Mouse (Mus musculus) bone marrow, adult 2 months (tissue): ENCODE measurements at regions not wholly inside any gene's neighbourhood (a gene's known extent, or its start where the extent isn't known, plus 50 kb on each side); places are given as distances from the start of the nearest gene placed in this dataset.

Experiments used
- H3K27ac ChIP-seq: fragments of 200-500 bp; 2 replicates; pipeline ENCODE4 v1.5.1; 2012; ENCODE audit warnings: low read depth, mild to moderate bottlenecking, control low read depth, inconsistent platforms, low read length; ENCODE audit not compliant: control insufficient read depth, poor library complexity, insufficient read depth
- H3K4me1 ChIP-seq: fragments of 200-500 bp; 2 replicates; pipeline ENCODE4 v1.6.1; 2011; ENCODE audit warnings: low read length; ENCODE audit not compliant: control insufficient read depth, insufficient read depth
- H3K4me3 ChIP-seq: fragments of 200-500 bp; replicated peaks from 2 replicates; pipeline ENCODE3; 2011; ENCODE audit warnings: mild to moderate bottlenecking, low read depth, low read length, control low read depth; ENCODE audit not compliant: control insufficient read depth
- CTCF ChIP-seq: fragments of 200-500 bp; IDR thresholded peaks from 2 replicates; pipeline ENCODE4 v1.5.1; 2011; ENCODE audit warnings: low read length, control low read depth; ENCODE audit not compliant: control insufficient read depth, insufficient read depth
- POLR2A ChIP-seq: fragments of 200-500 bp; IDR thresholded peaks from 2 replicates; pipeline ENCODE4 v1.6.1; 2011; ENCODE audit warnings: low read depth, mild to moderate bottlenecking, control low read depth, low read length, borderline replicate concordance; ENCODE audit not compliant: control insufficient read depth
- WGBS: fragments of 180-500 bp; shearing (Covaris S2); methylation state at CpG from one replicate; pipeline ENCODE4 v1.1.7; 2018; 5-methylcytosine and 5-hydroxymethylcytosine counted together

GRCm38 (mm10) chr12:91999031-91999430, 150.1 kb upstream of the Sel1l start:
- Histone ChIP-seq H3K4me1 (no peaks in the 10 kb centered on the region), H3K4me3 (no peak overlapping the region), H3K27ac (no peak overlapping the region)
- TF ChIP-seq POLR2A (no peak), CTCF (no peak)
- 66% methylated on average over 2 of the region's 2 CpGs for WGBS

GRCm38 (mm10) chr12:91997404-91997803, 148.4 kb upstream of the Sel1l start:
- no peak for TF ChIP-seq POLR2A
- no peak for TF ChIP-seq CTCF
- Histone ChIP-seq H3K4me1 (no peaks in the 10 kb centered on the region), H3K27ac (no peak overlapping the region), H3K4me3 (no peak overlapping the region)
- 74% methylated on average over 1 of the region's 1 CpGs for WGBS

GRCm38 (mm10) chr12:91995545-91995944, 146.6 kb upstream of the Sel1l start:
- Histone ChIP-seq H3K4me3 (no peak overlapping the region), H3K4me1 (no peaks in the 10 kb centered on the region), H3K27ac (no peak overlapping the region)
- WGBS = 59% methylated on average over 2 of the region's 2 CpGs
- TF ChIP-seq CTCF (no peak), POLR2A (no peak)

- TF ChIP-seq POLR2A (no peak), CTCF (no peak)
- no peak overlapping the region for H3K4me3 ChIP-seq
- no peaks in the 10 kb centered on the region for H3K4me1 ChIP-seq
- no peak overlapping the region for H3K27ac ChIP-seq
- WGBS = 86% methylated on average over 4 of the region's 4 CpGs
Observed at GRCm38 (mm10) chr12:91986448-91986847, 137.5 kb upstream of the Sel1l start.

GRCm38 (mm10) chr12:91980321-91980720, 131.4 kb upstream of the Sel1l start:
- Histone ChIP-seq H3K4me1 (no peaks in the 10 kb centered on the region), H3K27ac (no peak overlapping the region), H3K4me3 (no peak overlapping the region)
- WGBS = 81% methylated on average over 7 of the region's 7 CpGs
- TF ChIP-seq CTCF (no peak), POLR2A (no peak)

- H3K4me1 ChIP-seq = no peaks in the 10 kb centered on the region
- no peak overlapping the region for H3K4me3 ChIP-seq
- no peak overlapping the region for H3K27ac ChIP-seq
- TF ChIP-seq CTCF (no peak), POLR2A (no peak)
- 50% methylated on average over 1 of the region's 1 CpGs for WGBS
Observed at GRCm38 (mm10) chr12:91971045-91971444, 122.1 kb upstream of the Sel1l start.

GRCm38 (mm10) chr12:91965937-91966336, 117.0 kb upstream of the Sel1l start:
- WGBS = 44% methylated on average over 1 of the region's 1 CpGs
- Histone ChIP-seq H3K27ac (no peak overlapping the region), H3K4me3 (no peak overlapping the region), H3K4me1 (no peaks in the 10 kb centered on the region)
- TF ChIP-seq POLR2A = no peak
- no peak for TF ChIP-seq CTCF

- Histone ChIP-seq H3K4me3 (no peak overlapping the region), H3K4me1 (no peaks in the 10 kb centered on the region), H3K27ac (no peak overlapping the region)
- WGBS = 63% methylated on average over 5 of the region's 5 CpGs
- no peak for TF ChIP-seq CTCF
- TF ChIP-seq POLR2A = no peak
Observed at GRCm38 (mm10) chr12:91963239-91963638, 114.3 kb upstream of the Sel1l start.

GRCm38 (mm10) chr12:91958086-91958485, 109.1 kb upstream of the Sel1l start:
- 53% methylated on average over 4 of the region's 4 CpGs for WGBS
- Histone ChIP-seq H3K27ac (no peak overlapping the region), H3K4me3 (no peak overlapping the region), H3K4me1 (no peaks in the 10 kb centered on the region)
- no peak for TF ChIP-seq POLR2A
- TF ChIP-seq CTCF = no peak
